Mouse (Mus musculus) forebrain, embryonic 14.5 days (tissue): ENCODE data around the gene Arl16. TPM values are rescaled to one million over a fixed set of nuclear protein-coding genes. Genes with fewer than 3 reads are reported as not detected.

Experiments
- ATAC-seq: fragments of 200-750 bp; cut with Nextera tagmentation; 2 replicates; pipeline ENCODE4 v1.8.0; 2017; ENCODE audit warnings: mild to moderate bottlenecking, moderate library complexity
- DNase-seq: peaks from one replicate; pipeline ENCODE4 v3.0.0-alpha.2; 2015; ENCODE audit warnings: low spot score
- H3K27ac ChIP-seq: fragments of 300-500 bp; sonication (generic); 2 replicates; pipeline ENCODE4 v1.5.1; 2014; ENCODE audit warnings: low read depth, mild to moderate bottlenecking, control low read depth, low read length, moderate library complexity
- H3K27me3 ChIP-seq: fragments of 300-500 bp; sonication (generic); replicated peaks from 2 replicates; pipeline ENCODE4 v1.6.1; 2014; ENCODE audit warnings: low read length, control low read depth, mixed read lengths; ENCODE audit not compliant: control insufficient read depth, insufficient read depth
- H3K36me3 ChIP-seq: fragments of 300-500 bp; sonication (generic); 2 replicates; pipeline ENCODE4 v1.6.1; 2014; ENCODE audit warnings: low read length, control low read depth; ENCODE audit not compliant: control insufficient read depth, insufficient read depth
- H3K4me1 ChIP-seq: fragments of 300-500 bp; sonication (generic); 2 replicates; pipeline ENCODE4 v1.6.1; 2014; ENCODE audit warnings: antibody characterized with exemption, low read length, control low read depth; ENCODE audit not compliant: control insufficient read depth, insufficient read depth
- H3K4me2 ChIP-seq: fragments of 300-500 bp; sonication (generic); 2 replicates; pipeline ENCODE4 v1.6.1; 2014; ENCODE audit warnings: mild to moderate bottlenecking, control low read depth, low read length
- H3K4me3 ChIP-seq: fragments of 300-500 bp; sonication (generic); 2 replicates; pipeline ENCODE4 v1.5.1; 2014; ENCODE audit warnings: low read depth, low read length, control low read depth
- H3K9ac ChIP-seq: fragments of 300-500 bp; sonication (generic); 2 replicates; pipeline ENCODE4 v1.6.1; 2014; ENCODE audit warnings: mild to moderate bottlenecking, low read length, control low read depth, moderate library complexity
- H3K9me3 ChIP-seq: fragments of 300-500 bp; sonication (generic); replicated peaks from 2 replicates; pipeline ENCODE4 v1.6.1; 2016; ENCODE audit warnings: low read length, control low read depth, mixed read lengths; ENCODE audit not compliant: control insufficient read depth
- WGBS: fragments of 180-500 bp; shearing (Covaris S2); extraction: QIAGEN DNeasy Blood & Tissue Kit; methylation state at CpG from one replicate; pipeline ENCODE4 v1.1.7; 2014; 5-methylcytosine and 5-hydroxymethylcytosine counted together
- polyA plus RNA-seq: library from polyadenylated mRNA; unstranded; fragments of >200 nt; fragmentation: Nextera tagmentation; extraction: Ambion mirVana; gene quantifications from 2 replicates; pipeline ENCODE4 v1.2.1, GENCODE M21; 2014

Arl16 gene
- polyA plus RNA-seq, 1 experiment from 2014 or later: 37.4 TPM

- H3K27me3 ChIP-seq: no peaks in the 10 kb centered on the region
- peaks cover 3% of the 10 kb centered on the region; the same call in 1 of the 2 replicates for H3K4me1 ChIP-seq
- 74% methylated on average over 6 of the region's 6 CpGs for WGBS
- H3K9me3 ChIP-seq: no peaks in the 10 kb centered on the region
- peak overlapping the region; percentile 97 for H3K9ac ChIP-seq
- peaks cover 47% of the 10 kb centered on the region for H3K36me3 ChIP-seq
- DNase-seq (no peak), ATAC-seq (no peak)
- no peak overlapping the region for H3K27ac ChIP-seq
- peak overlapping the region; percentile 78 for H3K4me2 ChIP-seq
- H3K4me3 ChIP-seq: peak overlapping the region; percentile 82
Observed at GRCm38 (mm10) chr11:120458847-120459597, 8.4 kb downstream of the Arl16 start.

- H3K27ac ChIP-seq: peak within 1 kb of the TSS; percentile 63; the same call in 1 of the 2 replicates
- no peaks in the 10 kb centered on the region for H3K9me3 ChIP-seq
- peaks cover 3% of the 10 kb centered on the region; the same call in 1 of the 2 replicates for H3K4me1 ChIP-seq
- H3K4me2 ChIP-seq: peak within 1 kb of the TSS; percentile 78
- H3K9ac ChIP-seq: peak within 1 kb of the TSS; percentile 97
- peak; percentile 93 for ATAC-seq
- H3K27me3 ChIP-seq: no peaks in the 10 kb centered on the region
- H3K36me3 ChIP-seq: peaks cover 37% of the 10 kb centered on the region
- peak; percentile 91 for DNase-seq
- H3K4me3 ChIP-seq: peak within 1 kb of the TSS; percentile 82
- 5% methylated on average over 58 of the region's 62 CpGs for WGBS
Observed at GRCm38 (mm10) chr11:120457772-120458751, 9.3 kb downstream of the Arl16 start, which contains the start of the genes Oxld1 and Ccdc137. Gene Oxld1 (minus strand): TSS chr11:120458068. Gene Ccdc137 (plus strand): TSS chr11:120458115.

GRCm38 (mm10) chr11:120457370-120457769, 10.0 kb downstream of the Arl16 start:
- Histone ChIP-seq H3K27ac (peak overlapping the region; percentile 63; the same call in 1 of the 2 replicates), H3K27me3 (no peaks in the 10 kb centered on the region), H3K9ac (peak overlapping the region; percentile 97), H3K36me3 (peaks cover 30% of the 10 kb centered on the region), H3K4me2 (peak overlapping the region; percentile 78), H3K4me3 (peak overlapping the region; percentile 82), H3K4me1 (peaks cover 3% of the 10 kb centered on the region; the same call in 1 of the 2 replicates), H3K9me3 (no peaks in the 10 kb centered on the region)
- DNase-seq (no peak), ATAC-seq (peak; percentile 8; the same call in 1 of the 2 replicates)
- 37% methylated on average over 14 of the region's 14 CpGs for WGBS

GRCm38 (mm10) chr11:120455413-120455812, 12.0 kb downstream of the Arl16 start:
- Histone ChIP-seq H3K27me3 (no peaks in the 10 kb centered on the region), H3K4me3 (no peak overlapping the region), H3K4me1 (peaks cover 3% of the 10 kb centered on the region; the same call in 1 of the 2 replicates), H3K4me2 (no peak overlapping the region), H3K27ac (no peak overlapping the region), H3K9ac (no peak overlapping the region), H3K36me3 (peaks cover 12% of the 10 kb centered on the region), H3K9me3 (no peaks in the 10 kb centered on the region)
- ATAC-seq (no peak), DNase-seq (no peak)
- WGBS: 97% methylated on average over 7 of the region's 7 CpGs

GRCm38 (mm10) chr11:120454965-120455364, 12.4 kb downstream of the Arl16 start:
- no peak for ATAC-seq
- Histone ChIP-seq H3K9me3 (no peaks in the 10 kb centered on the region), H3K4me1 (peaks cover 3% of the 10 kb centered on the region; the same call in 1 of the 2 replicates), H3K27ac (no peak overlapping the region), H3K4me3 (no peak overlapping the region), H3K36me3 (peaks cover 8% of the 10 kb centered on the region), H3K9ac (no peak overlapping the region), H3K4me2 (no peak overlapping the region), H3K27me3 (no peaks in the 10 kb centered on the region)
- 93% methylated on average over 4 of the region's 4 CpGs for WGBS
- DNase-seq: no peak

- Histone ChIP-seq H3K4me1 (no peaks in the 10 kb centered on the region), H3K27ac (no peak within 1 kb of the TSS), H3K4me3 (no peak within 1 kb of the TSS), H3K9ac (0 out of 2 replicates have a peak within 1 kb of the TSS, but pooled peaks have one; percentile 5), H3K36me3 (0 out of 2 replicates have a peak, but pooled peaks cover 2% of the 10 kb centered on the region), H3K27me3 (no peaks in the 10 kb centered on the region), H3K9me3 (no peaks in the 10 kb centered on the region), H3K4me2 (no peak within 1 kb of the TSS)
- WGBS: 89% methylated on average over 4 of the region's 4 CpGs
- ATAC-seq: no peak
- DNase-seq: no peak
Observed at GRCm38 (mm10) chr11:120453306-120453705, 14.1 kb downstream of the Arl16 start, which contains the start of gene Pde6g. Gene Pde6g (minus strand): TSS chr11:120453500.

GRCm38 (mm10) chr11:120452246-120452645, 15.2 kb downstream of the Arl16 start:
- H3K27me3 ChIP-seq: no peaks in the 10 kb centered on the region
- no peaks in the 10 kb centered on the region for H3K9me3 ChIP-seq
- H3K27ac ChIP-seq: no peak overlapping the region
- WGBS: 66% methylated on average over 3 of the region's 3 CpGs
- no peak overlapping the region for H3K4me3 ChIP-seq
- H3K4me1 ChIP-seq: no peaks in the 10 kb centered on the region
- no peak for DNase-seq
- no peak overlapping the region for H3K4me2 ChIP-seq
- H3K36me3 ChIP-seq: 0 out of 2 replicates have a peak, but pooled peaks cover 2% of the 10 kb centered on the region
- no peak overlapping the region for H3K9ac ChIP-seq
- no peak for ATAC-seq

- H3K9me3 ChIP-seq: no peaks in the 10 kb centered on the region
- H3K4me2 ChIP-seq: no peak overlapping the region
- no peak for DNase-seq
- WGBS: 79% methylated on average over 7 of the region's 7 CpGs
- no peaks in the 10 kb centered on the region for H3K36me3 ChIP-seq
- no peak overlapping the region for H3K27ac ChIP-seq
- H3K4me1 ChIP-seq: no peaks in the 10 kb centered on the region
- H3K4me3 ChIP-seq: no peak overlapping the region
- no peaks in the 10 kb centered on the region for H3K27me3 ChIP-seq
- H3K9ac ChIP-seq: no peak overlapping the region
- no peak for ATAC-seq
Observed at GRCm38 (mm10) chr11:120447179-120447578, 20.2 kb downstream of the Arl16 start.
